Mouse (Mus musculus): ENCODE data around the gene Zscan20. TPM values are rescaled to one million over a fixed set of nuclear protein-coding genes. Genes with fewer than 3 reads are reported as not detected.

Zscan20 gene
- total RNA-seq, 1 experiment: 9.0 TPM

- Histone ChIP-seq H3K4me1 (ENCODE audit: control insufficient read depth in 2 of 2, insufficient read depth in 2 of 2, low read length in 2 of 2, poor library complexity in 1 of 2) (no peaks in the 10 kb centered on the region), H3K9me3 (ENCODE audit: control insufficient read depth, insufficient read depth, low read depth, low read length) (no peaks in the 10 kb centered on the region), H3K36me3 (ENCODE audit: control insufficient read depth, insufficient read depth, low read length, poor library complexity, severe bottlenecking) (no peaks in the 10 kb centered on the region), H3K4me3 (ENCODE audit: insufficient read depth in 1 of 2, low read depth in 1 of 2, low read length in 2 of 2, poor library complexity in 1 of 2, severe bottlenecking in 1 of 2) (no peak overlapping the region), H3K27ac (ENCODE audit: insufficient read depth, low read depth, low read length, poor library complexity, severe bottlenecking) (no peak overlapping the region), H3K9ac (ENCODE audit: insufficient read depth, low read depth, low read length, poor library complexity, severe bottlenecking) (no peak overlapping the region)
- no peak for DNase-seq (ENCODE audit: low read depth, low spot score)
- TF ChIP-seq ZC3H11A (IDR thresholded peaks at IDR 0.05; ENCODE audit: borderline replicate concordance, low read depth, low read length) (no peak), MAFK (IDR thresholded peaks at IDR 0.05; ENCODE audit: insufficient read depth, low read depth, low read length) (no peak), ZNF384 (IDR thresholded peaks at IDR 0.05; ENCODE audit: low read depth, low read length) (no peak), CHD2 (IDR thresholded peaks at IDR 0.05; ENCODE audit: low read depth, low read length) (no peak), HCFC1 (IDR thresholded peaks at IDR 0.05; ENCODE audit: borderline replicate concordance, insufficient read depth, low read length) (no peak)
- in situ Hi-C loops (cut with MboI; ENCODE audit: low sequenced_read_pairs in 2 of 2, unreplicated experiment in 2 of 2): no loop called here
Observed at GRCm38 (mm10) chr4:128651530-128651929, 41.6 kb upstream of the Zscan20 start.

GRCm38 (mm10) chr4:128648567-128649255, 38.8 kb upstream of the Zscan20 start:
- no peaks in the 10 kb centered on the region for H3K9me3 ChIP-seq (ENCODE audit: control insufficient read depth, insufficient read depth, low read depth, low read length)
- H3K36me3 ChIP-seq (ENCODE audit: control insufficient read depth, insufficient read depth, low read length, poor library complexity, severe bottlenecking): no peaks in the 10 kb centered on the region
- no peak overlapping the region for H3K9ac ChIP-seq (ENCODE audit: insufficient read depth, low read depth, low read length, poor library complexity, severe bottlenecking)
- H3K4me1 ChIP-seq (ENCODE audit: control insufficient read depth in 2 of 2, insufficient read depth in 2 of 2, low read length in 2 of 2, poor library complexity in 1 of 2): no peaks in the 10 kb centered on the region
- no peak overlapping the region for H3K4me3 ChIP-seq (ENCODE audit: insufficient read depth in 1 of 2, low read depth in 1 of 2, low read length in 2 of 2, poor library complexity in 1 of 2, severe bottlenecking in 1 of 2)
- no peak overlapping the region for H3K27ac ChIP-seq (ENCODE audit: insufficient read depth, low read depth, low read length, poor library complexity, severe bottlenecking)
- in situ Hi-C loops (cut with MboI; ENCODE audit: low sequenced_read_pairs in 2 of 2, unreplicated experiment in 2 of 2): no loop called here
- TF ChIP-seq CHD2 (IDR thresholded peaks at IDR 0.05; ENCODE audit: low read depth, low read length): no peak
- DNase-seq (ENCODE audit: low read depth, low spot score): no peak

- Histone ChIP-seq H3K9me3 (ENCODE audit: control insufficient read depth, insufficient read depth, low read depth, low read length) (no peaks in the 10 kb centered on the region), H3K9ac (ENCODE audit: insufficient read depth, low read depth, low read length, poor library complexity, severe bottlenecking) (no peak overlapping the region), H3K4me3 (ENCODE audit: insufficient read depth in 1 of 2, low read depth in 1 of 2, low read length in 2 of 2, poor library complexity in 1 of 2, severe bottlenecking in 1 of 2) (no peak overlapping the region), H3K4me1 (ENCODE audit: control insufficient read depth in 2 of 2, insufficient read depth in 2 of 2, low read length in 2 of 2, poor library complexity in 1 of 2) (no peaks in the 10 kb centered on the region), H3K27ac (ENCODE audit: insufficient read depth, low read depth, low read length, poor library complexity, severe bottlenecking) (no peak overlapping the region), H3K36me3 (ENCODE audit: control insufficient read depth, insufficient read depth, low read length, poor library complexity, severe bottlenecking) (no peaks in the 10 kb centered on the region)
- no peak for DNase-seq (ENCODE audit: low read depth, low spot score)
- in situ Hi-C loops (cut with MboI; ENCODE audit: low sequenced_read_pairs in 2 of 2, unreplicated experiment in 2 of 2): no loop called here
- TF ChIP-seq ZC3H11A (IDR thresholded peaks at IDR 0.05; ENCODE audit: borderline replicate concordance, low read depth, low read length) (no peak), ZNF384 (IDR thresholded peaks at IDR 0.05; ENCODE audit: low read depth, low read length) (no peak), HCFC1 (IDR thresholded peaks at IDR 0.05; ENCODE audit: borderline replicate concordance, insufficient read depth, low read length) (no peak), MAFK (IDR thresholded peaks at IDR 0.05; ENCODE audit: insufficient read depth, low read depth, low read length) (no peak), CHD2 (IDR thresholded peaks at IDR 0.05; ENCODE audit: low read depth, low read length) (no peak)
Observed at GRCm38 (mm10) chr4:128646762-128647161, 36.9 kb upstream of the Zscan20 start.

- Histone ChIP-seq H3K27ac (ENCODE audit: insufficient read depth, low read depth, low read length, poor library complexity, severe bottlenecking) (no peak overlapping the region), H3K4me1 (ENCODE audit: control insufficient read depth in 2 of 2, insufficient read depth in 2 of 2, low read length in 2 of 2, poor library complexity in 1 of 2) (no peaks in the 10 kb centered on the region), H3K36me3 (ENCODE audit: control insufficient read depth, insufficient read depth, low read length, poor library complexity, severe bottlenecking) (no peaks in the 10 kb centered on the region), H3K9me3 (ENCODE audit: control insufficient read depth, insufficient read depth, low read depth, low read length) (no peaks in the 10 kb centered on the region), H3K9ac (ENCODE audit: insufficient read depth, low read depth, low read length, poor library complexity, severe bottlenecking) (no peak overlapping the region), H3K4me3 (ENCODE audit: insufficient read depth in 1 of 2, low read depth in 1 of 2, low read length in 2 of 2, poor library complexity in 1 of 2, severe bottlenecking in 1 of 2) (no peak overlapping the region)
- TF ChIP-seq ZC3H11A (IDR thresholded peaks at IDR 0.05; ENCODE audit: borderline replicate concordance, low read depth, low read length): no peak
- in situ Hi-C loops (cut with MboI; ENCODE audit: low sequenced_read_pairs in 2 of 2, unreplicated experiment in 2 of 2): no loop called here
- DNase-seq (ENCODE audit: low read depth, low spot score): no peak
Observed at GRCm38 (mm10) chr4:128645896-128646295, 36.0 kb upstream of the Zscan20 start.

All from ES-E14 (cell line).